Mouse (Mus musculus): Measurements from ENCODE around the gene Ube2j1.

Ube2j1 gene

DNA sequence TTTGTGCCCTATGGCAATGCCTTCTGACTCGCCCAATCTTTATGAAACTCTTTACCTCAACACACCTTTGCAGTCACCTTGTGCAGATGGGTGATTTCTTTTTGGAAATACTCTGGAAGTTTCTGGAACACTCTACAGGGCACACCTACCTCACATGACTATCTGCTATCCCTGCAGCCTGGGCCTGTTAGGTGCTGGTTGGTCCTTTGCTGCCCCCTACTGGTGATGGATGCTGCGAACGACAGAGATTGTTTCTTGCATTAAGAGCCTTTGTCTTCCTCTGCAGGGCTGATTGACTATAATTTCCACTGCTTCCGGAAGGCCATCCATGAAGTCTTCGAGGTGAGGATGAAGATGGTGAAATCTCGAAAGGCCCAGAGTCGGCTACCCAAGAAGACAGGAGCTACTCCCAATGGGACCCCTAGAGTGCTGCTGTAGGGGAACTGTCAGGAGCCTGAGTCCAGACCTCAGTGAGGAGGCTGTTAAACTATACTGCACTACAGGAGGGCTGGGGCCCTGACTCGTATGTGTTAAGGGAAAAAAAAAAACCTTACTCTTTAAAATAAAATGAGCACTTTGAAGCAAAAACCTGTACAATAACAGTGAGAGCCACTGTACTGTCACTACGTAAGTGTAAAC, 12.7 kb upstream of the Ube2j1 start:
- peak; percentile 84 for DNase-seq

DNA sequence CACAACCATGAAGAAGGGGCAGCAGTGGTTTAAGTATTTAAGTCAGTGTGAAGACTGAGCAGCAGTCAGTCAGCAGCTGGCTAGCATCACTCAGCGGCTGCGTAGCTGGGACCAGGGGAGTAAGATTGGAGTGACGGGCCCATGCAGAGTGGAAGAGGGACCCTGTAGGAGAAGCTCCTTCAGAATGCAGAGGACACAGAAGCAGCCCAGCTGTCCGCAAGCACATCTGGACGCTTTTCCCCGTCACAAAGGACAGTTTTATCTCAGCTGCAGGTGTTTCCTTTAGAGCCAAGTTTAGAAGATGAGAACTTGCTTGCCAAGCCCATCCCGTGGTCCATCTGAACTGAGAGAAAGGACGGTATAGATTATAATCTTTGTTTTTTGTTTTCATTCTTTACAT, 6.8 kb upstream of the Ube2j1 start:
- no peak for DNase-seq

DNA sequence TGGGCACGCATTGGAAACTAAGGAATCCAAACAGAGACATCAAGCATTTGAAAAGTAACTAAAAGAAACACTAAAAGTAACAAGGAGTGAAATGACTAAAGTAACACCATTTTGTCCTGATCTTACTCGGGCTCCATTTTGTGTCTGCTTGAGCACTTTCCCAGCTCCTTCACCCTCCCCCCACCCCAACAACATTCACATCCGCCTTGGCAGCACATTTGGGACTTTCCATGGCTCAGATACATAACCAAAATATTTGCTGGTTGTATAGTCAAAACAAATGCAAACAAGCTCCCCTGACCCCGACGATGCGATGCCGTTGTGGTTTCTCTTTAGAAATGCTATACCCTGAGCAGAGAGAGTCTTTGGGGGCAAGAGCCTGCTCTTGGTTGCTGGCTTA, 2.1 kb upstream of the Ube2j1 start:
- DNase-seq: no peak

DNA sequence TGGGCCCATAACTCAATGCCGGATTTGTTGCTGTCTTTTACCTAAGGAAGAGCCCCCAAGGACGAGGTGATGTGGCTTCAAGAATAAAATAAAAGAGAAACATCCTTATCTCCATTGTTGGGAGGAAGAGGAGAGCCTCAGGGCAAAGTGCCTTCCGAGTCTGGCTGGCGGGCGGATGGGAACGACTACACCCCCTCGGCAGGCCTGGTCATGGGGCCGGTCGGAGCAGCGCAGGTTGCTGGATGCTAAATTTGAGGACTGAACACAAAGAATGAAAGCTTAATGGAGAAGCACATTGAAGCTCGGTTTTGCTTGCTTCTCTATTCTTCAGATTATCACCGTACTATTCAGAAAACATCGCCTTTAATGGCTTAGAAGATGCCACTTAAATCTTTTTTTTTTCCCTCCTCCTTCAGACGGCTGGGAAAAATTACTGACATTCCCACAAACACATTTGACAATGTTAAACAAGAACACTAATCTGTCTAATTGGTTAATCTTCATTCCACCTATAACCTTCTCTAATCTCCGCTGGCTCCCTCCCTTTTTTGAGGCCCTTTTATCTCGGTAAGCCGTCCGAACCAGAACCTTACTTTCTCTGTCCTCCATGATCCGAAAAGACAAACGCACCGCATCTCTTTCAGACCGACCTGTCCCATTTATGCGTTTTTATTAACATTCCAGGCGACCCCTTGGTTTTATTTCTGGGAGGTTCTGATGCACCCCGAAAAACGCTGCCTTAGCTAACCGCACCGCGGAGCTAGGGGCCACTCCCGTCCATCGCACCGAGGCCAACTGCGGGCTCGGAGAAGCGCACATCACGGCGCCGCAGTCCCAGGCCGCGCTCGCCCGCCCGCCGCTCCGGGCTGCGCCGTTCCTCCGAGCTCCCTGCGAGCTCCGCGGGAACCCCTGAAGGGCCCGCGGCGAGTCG, 687 bp upstream of the Ube2j1 start:
- peak; percentile 34 for DNase-seq

DNA sequence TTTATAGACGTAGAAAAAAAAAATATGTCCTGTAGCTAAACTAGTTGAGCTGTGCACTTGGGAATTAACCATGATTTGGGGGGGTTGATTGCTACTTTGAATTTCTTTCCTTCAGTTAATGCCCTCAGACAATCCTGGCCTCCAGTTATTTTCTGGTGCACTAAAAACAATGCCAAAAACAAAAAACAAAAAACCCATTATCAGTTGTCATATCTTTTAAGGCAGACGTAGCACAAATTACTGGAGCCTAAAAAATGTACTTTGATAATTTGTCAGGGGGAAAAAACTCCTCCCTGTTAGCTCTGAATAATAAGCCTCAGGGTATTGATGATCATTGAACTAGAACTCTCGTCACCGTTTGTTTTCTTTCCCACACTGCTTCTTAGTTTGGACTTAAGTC, 829 bp downstream of the Ube2j1 start:
- no peak for DNase-seq

DNA sequence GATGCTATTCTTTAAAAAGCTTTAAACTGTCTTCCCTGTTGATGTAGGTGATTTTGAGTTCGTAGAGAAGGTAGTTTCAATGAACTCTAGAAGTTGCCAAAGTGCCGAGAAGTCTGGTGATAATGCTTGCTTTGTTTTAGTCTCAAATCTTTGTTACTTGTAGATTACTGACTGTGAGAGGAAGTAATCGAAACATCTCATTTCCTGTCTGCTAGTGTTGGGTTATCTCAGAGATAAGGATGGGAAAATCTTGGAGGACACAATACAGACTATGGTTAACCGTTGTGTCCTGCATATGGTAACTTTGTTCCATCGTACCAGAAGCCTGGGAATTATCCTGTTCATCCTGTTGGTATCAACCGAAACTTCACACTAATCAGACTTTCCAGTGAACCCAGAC, 2.3 kb downstream of the Ube2j1 start:
- DNase-seq: no peak

DNA sequence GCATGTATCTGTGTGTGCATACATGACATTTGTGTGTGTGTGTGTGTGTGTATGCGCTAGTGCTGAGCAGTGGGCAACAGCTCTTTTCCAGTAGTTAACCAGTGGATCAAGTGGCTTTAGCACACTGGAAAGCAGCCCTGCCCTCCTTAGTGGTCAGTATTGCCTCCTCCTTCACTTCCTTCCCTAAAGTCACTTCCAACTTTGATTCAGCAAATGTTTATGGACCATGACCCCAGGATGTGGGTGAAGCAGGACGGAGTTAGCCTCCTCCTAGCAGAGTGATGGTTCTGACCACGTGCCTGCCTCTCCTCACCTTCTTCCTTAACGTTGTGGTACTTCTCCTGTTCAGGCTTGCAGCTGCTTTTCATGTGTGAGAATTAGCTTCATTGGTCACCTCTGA, 8.6 kb downstream of the Ube2j1 start:
- DNase-seq: no peak

DNA sequence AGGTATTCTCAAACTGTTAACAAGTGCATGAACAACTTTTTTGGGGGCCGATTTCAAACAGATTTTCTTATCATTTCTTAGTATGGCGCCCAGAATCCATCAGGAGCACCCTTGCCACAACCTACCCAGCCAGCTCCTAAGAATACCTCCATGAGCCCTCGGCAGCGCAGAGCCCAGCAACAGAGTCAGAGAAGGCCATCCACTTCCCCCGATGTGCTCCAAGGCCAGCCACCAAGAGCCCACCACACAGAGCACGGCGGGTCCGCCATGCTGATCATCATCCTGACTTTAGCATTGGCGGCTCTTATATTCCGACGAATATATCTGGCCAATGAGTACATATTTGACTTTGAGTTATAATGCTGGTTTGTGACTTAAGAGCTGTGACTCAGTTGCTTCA, 18.4 kb downstream of the Ube2j1 start:
- no peak for DNase-seq

DNA sequence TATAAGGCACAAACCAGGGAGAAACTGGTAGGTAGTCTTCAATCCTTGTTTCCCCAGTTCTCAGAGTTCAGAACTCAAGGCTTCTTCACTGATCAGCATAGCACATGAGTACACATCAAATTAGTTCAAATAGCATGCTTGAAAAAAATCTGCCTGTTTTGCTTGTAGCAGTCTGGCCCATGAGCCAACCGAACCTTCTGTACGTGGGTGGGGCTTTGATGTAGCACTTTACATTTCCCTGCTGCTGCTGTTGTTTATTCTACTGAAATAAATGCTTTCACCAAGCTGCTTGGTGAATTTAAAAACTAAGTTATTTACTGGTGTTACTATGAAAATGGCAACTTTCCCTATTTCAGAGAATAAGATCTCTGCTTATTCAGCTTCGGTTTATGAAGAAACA, 20.8 kb downstream of the Ube2j1 start:
- DNase-seq: no peak

DNA sequence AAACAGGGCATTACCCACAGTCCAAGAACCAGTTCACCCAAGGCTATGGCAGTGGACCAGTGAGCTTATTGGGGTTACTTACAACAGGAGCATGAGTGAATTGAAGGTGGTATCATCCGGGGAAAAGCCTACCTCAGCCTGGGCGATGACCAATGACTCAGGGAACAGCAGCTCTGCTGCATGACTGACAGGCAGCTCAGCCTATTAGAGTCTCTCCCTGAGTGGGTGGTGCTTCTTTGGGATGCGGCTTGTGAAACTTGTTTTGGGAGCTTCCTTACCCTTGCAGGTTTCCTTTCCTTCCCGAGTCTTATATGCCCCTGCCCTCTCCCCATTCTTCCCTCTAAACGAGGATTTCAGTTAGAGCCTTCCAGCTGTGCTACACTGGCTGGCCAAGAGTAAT, 21.4 kb downstream of the Ube2j1 start:
- DNase-seq: no peak

DNA sequence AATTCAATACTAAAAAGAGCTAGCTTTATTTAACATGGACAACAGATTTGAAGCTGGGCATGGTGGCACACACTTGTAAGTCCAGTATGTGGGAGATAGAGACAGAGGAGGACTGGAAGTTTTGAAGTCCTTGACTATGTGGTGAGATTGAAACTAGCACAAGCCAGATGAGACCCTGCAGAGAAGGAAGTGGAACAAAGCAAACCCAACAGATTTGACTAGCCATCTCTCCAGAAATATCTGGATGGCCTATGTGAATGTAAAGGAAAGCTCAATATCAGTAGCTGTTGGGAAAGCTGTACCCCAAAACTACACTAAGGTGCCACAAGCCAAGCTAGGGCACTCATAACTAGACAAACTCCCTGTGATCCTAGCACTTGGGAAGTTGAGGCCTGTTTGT, 23.2 kb downstream of the Ube2j1 start:
- DNase-seq: no peak

DNA sequence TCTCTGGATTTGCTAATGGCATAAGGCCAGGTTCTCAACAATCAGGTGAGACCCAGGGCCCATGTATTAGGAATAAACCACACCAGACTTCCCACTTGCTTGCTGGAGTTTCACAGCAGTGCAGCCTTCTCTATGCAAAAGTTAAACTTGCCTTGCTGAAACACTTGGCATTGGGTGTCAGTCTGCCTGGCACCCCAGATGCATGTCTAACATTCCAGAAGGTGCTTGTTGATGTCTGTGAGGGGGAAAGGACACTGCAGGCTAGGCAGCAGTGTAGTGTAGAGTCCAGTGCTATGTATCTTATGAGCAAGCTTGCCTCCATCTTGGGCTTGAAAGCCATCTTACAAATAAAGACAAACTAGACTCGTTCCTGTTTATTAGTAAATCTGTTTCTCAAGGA, 25.1 kb downstream of the Ube2j1 start:
- no peak for DNase-seq

DNA sequence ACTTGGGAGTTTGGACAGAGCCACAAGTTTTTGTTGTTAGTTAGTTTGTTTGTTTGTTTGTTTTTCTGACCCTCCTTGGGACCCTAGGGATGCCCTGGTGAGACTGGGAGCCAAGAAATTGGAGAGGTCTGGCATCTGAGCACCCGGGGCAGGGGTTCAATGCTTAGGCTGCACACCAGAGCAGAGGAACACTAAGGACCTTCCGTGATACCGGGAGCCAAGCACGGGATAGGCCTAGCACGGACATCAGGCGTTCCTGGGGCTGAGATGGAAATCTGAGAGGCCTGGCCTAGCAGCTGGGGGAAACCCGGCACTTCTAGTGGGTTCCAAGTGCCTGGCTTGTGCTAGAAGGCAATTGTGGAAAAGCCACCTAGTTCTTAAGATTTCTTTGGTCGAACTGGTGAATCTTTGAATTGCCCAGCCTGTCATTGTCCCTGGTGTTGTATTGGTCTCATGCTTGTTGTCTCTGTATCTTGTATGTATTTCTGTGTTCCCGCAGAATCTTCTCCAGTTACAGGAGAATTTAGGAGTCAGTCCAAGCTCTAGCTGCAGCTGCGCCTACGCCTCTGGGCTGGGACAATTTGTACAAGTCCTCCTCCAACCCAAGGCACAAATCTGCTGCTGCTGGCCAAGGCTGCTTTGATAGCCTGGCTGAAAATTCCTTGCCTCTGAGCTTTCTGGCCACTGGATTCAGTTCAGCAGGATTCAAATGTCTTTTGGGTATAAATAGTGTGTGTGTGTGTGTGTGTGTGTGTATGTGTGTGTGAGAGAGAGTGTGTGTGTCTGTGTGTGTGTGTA, 26.9 kb downstream of the Ube2j1 start:
- no peak for DNase-seq

DNA sequence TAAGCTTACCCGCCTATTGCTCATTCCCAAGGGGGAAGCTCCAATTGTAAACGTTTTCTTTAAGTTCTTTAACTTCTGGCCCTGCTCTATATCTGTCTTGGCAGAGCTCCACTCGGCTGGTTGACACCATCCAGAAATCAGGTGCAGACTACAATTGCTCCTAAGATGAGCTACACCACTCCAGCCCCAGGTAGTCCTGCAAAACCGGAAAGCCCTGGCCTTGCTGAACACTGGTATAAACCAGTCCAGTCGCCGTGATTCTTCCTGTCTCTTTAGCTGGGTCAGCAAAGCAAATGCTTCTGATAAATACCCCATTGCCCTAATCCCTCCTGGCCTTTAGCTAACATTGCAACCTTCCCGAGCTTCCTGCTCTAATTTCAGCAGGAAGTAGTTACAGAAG, 29.9 kb downstream of the Ube2j1 start:
- DNase-seq: no peak

DNA sequence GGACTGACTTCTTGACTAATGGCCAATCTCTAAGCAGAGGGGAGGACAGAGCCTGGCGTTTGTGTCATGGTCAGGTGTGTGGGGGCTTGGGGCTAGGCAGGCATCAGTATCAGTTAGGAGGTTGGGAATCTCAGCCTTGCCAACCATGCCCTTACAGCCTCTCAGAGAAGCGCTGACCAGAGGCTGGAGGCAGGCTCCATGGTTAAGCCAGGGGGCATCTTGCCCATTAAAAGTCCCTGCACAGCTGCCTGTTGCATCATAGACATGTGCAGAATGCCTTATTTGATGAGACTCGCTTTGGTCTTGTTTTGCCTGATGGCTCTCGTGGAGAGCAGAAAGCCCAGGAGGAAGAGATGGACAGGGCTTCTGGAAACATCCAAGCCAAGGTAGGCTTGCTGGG, 31.8 kb downstream of the Ube2j1 start, which contains the start of gene Gabrr2:
Gene Gabrr2, plus strand, starts transcription at position 19 of the 400 bp plus-strand sequence.
- no peak for DNase-seq

DNA sequence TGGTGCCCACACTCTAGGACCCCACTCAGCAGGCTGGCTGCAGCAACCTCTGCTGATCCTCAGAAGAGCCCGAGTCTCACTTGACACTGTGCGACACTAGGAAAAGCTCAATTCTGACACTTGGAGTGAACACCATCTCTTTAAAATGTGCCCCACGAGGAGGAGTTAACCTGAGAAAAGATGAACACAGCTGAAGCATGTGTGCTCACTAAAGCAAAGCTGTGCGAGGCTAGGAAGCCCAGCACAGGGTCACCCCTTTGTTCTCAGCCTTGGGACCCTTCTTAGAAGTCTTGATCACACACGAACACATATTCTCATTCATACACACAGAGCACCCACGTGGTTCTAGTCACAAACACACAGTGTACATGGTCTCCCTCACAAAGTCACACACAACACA, 33.8 kb downstream of the Ube2j1 start:
- DNase-seq: no peak

DNA sequence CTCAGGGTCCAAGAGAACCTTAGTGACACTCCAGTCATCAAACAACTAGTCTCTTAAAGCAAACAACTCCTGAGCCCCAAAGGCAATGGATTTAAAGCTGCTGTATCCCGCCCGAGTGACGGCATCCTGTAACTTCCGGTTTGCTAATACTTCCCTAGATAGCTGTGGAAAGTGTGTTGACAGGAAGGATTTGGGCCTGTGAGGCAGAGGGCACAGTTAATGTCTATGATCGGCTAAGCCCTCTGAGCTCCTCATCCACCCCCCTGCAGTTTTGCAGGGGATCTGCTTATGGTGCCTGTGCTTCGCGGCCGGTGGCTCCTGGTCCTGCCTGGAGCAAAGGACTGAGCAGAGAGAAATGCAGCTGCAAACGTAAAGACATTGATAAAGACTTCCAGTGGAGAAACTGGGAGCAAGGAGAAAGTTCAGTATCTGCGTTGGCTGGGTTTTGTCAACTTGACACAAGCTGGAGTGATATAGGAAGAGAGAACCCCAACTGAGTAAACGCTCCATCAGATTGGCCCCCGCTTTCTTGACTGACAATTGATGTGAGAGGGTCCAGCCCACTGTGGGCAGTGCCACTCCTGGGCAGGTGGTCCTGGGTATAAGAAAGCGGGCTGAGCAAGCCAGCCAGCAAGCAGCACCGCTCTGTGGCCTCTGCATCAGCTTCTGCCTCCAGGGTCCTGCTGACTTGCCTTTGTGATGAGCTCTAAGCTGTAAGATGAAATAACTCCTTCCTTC, 35.2 kb downstream of the Ube2j1 start:
- no peak for DNase-seq

DNA sequence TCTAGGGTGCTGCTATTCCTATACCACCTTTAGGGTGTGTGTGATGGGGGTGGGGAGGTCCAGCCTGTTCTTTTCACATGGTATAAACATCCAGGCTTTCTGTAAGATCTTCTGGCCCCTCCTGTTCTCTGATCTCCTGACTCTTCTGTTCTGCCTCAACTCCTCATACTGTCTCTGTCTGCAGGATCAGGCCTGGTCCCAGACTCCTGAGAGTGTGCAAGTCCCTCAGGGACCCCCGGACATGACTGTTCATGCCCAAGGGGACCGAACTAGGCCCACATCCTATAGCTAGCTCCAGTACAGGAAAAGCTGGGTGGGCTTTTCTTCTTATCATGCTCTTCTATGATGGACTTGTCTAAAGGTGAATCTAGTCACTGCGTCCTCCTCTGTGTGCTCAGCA, 36.1 kb downstream of the Ube2j1 start:
- DNase-seq: no peak

DNA sequence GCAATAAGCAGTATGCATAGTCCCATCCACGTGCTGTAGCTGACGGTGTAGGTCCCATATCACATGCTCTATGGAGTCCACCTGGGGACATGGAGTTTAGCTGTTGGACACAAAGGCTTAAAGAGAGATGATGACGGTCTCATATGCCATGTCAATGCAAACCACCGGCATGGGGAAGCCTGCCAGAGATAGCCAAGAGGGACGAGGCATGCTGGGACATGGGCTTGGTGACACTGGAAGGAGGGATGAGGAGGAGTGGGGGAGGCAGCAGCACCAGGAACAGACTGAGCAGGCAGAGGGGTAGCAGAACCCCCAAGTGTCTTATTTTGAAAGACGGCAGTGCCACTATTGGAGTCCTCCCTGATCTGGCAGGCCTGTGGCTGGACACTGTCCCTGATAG, 36.6 kb downstream of the Ube2j1 start:
- DNase-seq: peak; percentile 51

DNA sequence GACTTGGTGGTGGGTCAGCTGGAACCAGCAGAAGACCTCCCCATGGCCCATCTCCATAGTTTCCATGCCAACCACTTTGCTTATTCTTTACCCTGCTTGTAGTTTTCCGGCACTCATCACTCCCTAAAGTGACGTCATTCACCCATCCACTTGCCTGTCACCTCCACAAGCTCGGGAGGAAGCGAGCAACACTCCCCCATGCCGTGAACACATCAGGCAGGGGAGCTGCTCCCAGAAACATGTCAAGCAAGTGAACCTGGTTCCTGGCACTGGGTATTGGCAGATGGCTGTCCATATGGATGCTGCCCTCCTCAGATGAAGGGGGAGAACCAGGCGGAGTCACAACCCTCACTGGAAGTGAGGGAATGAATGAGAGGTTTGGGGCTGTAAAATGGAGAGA, 37.7 kb downstream of the Ube2j1 start:
- DNase-seq: peak; percentile 98

DNA sequence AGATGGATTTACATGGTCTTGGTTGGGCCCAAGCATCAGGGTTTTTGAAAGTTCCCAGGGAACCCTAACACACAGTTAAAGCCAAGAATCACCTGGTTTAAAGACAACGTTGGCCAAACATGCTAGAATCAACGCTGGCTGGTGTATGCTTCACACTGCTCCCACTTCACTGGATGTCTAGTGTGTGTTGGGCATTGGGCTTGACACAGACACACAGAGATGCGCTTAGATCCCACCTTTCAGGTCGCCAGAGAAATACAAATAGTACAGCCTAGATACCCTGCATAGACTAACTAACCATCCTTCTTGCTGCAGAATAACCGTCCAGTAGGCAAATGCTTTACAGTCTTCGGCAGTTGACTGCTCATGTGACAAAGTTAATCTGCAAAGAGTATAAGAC, 39.1 kb downstream of the Ube2j1 start:
- no peak for DNase-seq

DNA sequence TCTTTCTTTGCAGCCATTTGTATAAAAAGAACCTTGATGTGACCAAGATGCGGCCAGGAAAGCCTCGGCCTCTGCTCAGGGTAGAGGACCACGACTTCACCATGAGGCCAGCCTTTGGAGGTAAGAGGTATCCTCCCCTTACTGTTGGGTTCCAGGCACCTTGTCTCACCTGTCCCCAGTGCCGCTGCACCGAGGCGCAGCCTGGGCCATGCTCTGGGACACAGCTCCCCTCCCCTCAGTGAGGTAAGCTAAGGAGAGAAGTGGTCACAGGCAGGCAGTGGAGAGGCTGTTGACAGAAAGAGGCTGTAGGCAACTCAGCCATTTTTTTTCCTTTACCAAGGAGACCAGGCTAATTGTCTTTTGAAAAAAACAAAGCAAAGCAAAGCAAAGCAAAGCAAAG, 40.1 kb downstream of the Ube2j1 start:
- DNase-seq: no peak

All from cerebellum, adult 9-11 months (tissue).